Mouse (Mus musculus): ENCODE measurements around the gene Fhl4.

DNA sequence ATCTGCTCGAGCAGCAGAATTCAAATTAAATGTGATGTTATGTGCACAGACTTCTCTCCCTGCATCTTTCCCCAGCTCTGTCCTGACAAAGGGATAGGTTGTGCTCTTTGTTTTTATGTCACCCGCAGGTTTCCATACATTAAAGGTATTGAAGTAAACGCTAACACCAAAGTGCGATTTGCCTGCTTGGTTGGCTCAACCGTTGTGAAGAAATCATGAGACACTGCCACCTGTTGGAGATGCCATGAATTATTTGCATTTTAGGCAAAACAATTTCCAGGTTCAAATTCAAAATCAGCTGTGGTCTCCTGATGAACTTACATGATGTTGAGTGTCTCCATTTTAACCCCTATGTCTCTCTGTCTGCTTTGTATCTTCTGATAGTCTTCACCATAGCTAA lies 55.7 kb downstream of the Fhl4 start:
- TF ChIP-seq CTCF (IDR thresholded peaks at IDR 0.05; ENCODE audit: low read depth, low read length) (no peak), POLR2AphosphoS5 (IDR thresholded peaks at IDR 0.05; ENCODE audit: insufficient replicate concordance, low read depth, low read length) (no peak), GATA1 (IDR thresholded peaks at IDR 0.05; ENCODE audit: borderline replicate concordance, low read length) (no peak), TAL1 (conservative IDR thresholded peaks at IDR 0.05; ENCODE audit: low read depth, low read length) (no peak)

All from G1E (cell line).